Mouse (Mus musculus): ENCODE measurements around the gene Pcx. TPM values are rescaled to one million over a fixed set of nuclear protein-coding genes. Genes with fewer than 3 reads are reported as not detected.

The Pcx gene
- polyA plus RNA-seq, 1 experiment from 2014 or later: 24.8 TPM

DNA sequence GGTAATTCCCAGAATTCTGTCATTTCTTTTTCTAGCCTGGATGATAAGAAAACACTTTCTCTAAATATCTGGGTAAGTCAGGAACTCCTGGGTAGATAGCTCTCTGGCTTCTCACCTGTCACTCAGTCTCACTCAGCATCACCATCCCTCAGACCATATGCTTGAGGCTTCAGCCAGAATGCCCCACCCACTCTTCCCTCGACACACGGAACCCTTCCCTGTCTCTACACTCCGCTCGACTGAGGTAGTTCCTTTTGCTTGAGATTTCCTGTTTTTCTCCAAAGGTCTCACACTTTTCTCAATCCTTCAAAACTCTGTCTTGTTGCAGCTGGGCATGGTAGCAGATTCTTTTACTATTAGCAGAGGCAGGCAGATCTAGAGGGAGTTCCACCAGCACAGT is 28.9 kb upstream of the Pcx start:
- Histone ChIP-seq H3K9me3 (replicated peaks) (no peaks in the 10 kb centered on the region), H3K36me3 (no peaks in the 10 kb centered on the region), H3K4me1 (peaks cover 7% of the 10 kb centered on the region), H3K27ac (no peak overlapping the region), H3K27me3 (peaks cover 29% of the 10 kb centered on the region), H3K4me2 (replicated peaks) (no peak overlapping the region), H3K9ac (no peak overlapping the region), H3K4me3 (no peak overlapping the region)
- WGBS: 59% methylated on average over 4 of the region's 4 CpGs
- no peak for ATAC-seq (ENCODE audit: low FRiP score)

GRCm38 (mm10) chr19:4482111-4482859 is 28.0 kb upstream of the Pcx start:
- Histone ChIP-seq H3K4me2 (replicated peaks) (no peak overlapping the region), H3K27me3 (peaks cover 20% of the 10 kb centered on the region), H3K27ac (no peak overlapping the region), H3K9me3 (replicated peaks) (no peaks in the 10 kb centered on the region), H3K4me3 (no peak overlapping the region), H3K9ac (no peak overlapping the region), H3K36me3 (no peaks in the 10 kb centered on the region), H3K4me1 (peaks cover under 1% of the 10 kb centered on the region; the same call in 1 of the 2 replicates)
- no peak for ATAC-seq (ENCODE audit: low FRiP score)
- 84% methylated on average over 3 of the region's 3 CpGs for whole genome bisulfite sequencing

DNA sequence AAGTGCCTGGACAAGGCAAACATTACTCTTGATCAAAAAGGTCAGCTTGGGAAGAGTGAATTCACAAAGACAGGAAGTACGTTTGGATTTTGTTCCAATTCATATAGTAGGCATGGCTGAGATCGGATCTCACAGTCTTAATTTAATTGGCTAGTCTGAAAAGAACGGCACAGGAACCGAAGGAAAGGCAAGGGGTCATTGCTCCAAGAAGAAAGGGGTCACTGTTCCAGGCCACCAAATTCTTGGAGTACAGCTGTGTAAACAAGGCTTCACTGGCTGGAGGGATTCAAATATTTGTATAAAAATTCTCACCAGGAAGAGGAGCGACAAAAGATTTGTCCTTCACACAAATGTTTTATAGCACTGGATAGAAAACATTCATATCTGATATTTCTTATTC is 25.3 kb upstream of the Pcx start:
- Histone ChIP-seq H3K27me3 (0 out of 2 replicates have a peak, but pooled peaks cover 2% of the 10 kb centered on the region), H3K4me1 (no peaks in the 10 kb centered on the region), H3K4me3 (no peak overlapping the region), H3K27ac (no peak overlapping the region), H3K9me3 (replicated peaks) (no peaks in the 10 kb centered on the region), H3K36me3 (no peaks in the 10 kb centered on the region), H3K9ac (no peak overlapping the region), H3K4me2 (replicated peaks) (no peak overlapping the region)
- 45% methylated on average over 5 of the region's 5 CpGs for WGBS
- ATAC-seq (ENCODE audit: low FRiP score): no peak

- no peak overlapping the region for H3K4me2 ChIP-seq (replicated peaks)
- no peak overlapping the region for H3K9ac ChIP-seq
- H3K27me3 ChIP-seq: no peaks in the 10 kb centered on the region
- WGBS: 64% methylated on average over 2 of the region's 2 CpGs
- no peak overlapping the region for H3K4me3 ChIP-seq
- H3K9me3 ChIP-seq (replicated peaks): no peaks in the 10 kb centered on the region
- no peaks in the 10 kb centered on the region for H3K36me3 ChIP-seq
- 0 out of 2 replicates have a peak, but pooled peaks cover 1% of the 10 kb centered on the region for H3K4me1 ChIP-seq
- no peak overlapping the region for H3K27ac ChIP-seq
- no peak for ATAC-seq (ENCODE audit: low FRiP score)
Measured at GRCm38 (mm10) chr19:4487877-4488276, 22.4 kb upstream of the Pcx start.

- H3K4me3 ChIP-seq: no peak overlapping the region
- ATAC-seq (ENCODE audit: low FRiP score): no peak
- no peaks in the 10 kb centered on the region for H3K9me3 ChIP-seq (replicated peaks)
- no peaks in the 10 kb centered on the region for H3K27me3 ChIP-seq
- H3K36me3 ChIP-seq: no peaks in the 10 kb centered on the region
- no peak overlapping the region for H3K27ac ChIP-seq
- no peak overlapping the region for H3K4me2 ChIP-seq (replicated peaks)
- 65% methylated on average over 10 of the region's 10 CpGs for WGBS
- 0 out of 2 replicates have a peak, but pooled peaks cover 3% of the 10 kb centered on the region for H3K4me1 ChIP-seq
- no peak overlapping the region for H3K9ac ChIP-seq
Measured at GRCm38 (mm10) chr19:4491080-4491695, 19.1 kb upstream of the Pcx start.

- WGBS: 56% methylated on average over 9 of the region's 9 CpGs
- no peak overlapping the region for H3K4me3 ChIP-seq
- H3K4me2 ChIP-seq (replicated peaks): no peak overlapping the region
- no peaks in the 10 kb centered on the region for H3K36me3 ChIP-seq
- peaks cover 5% of the 10 kb centered on the region for H3K4me1 ChIP-seq
- no peak overlapping the region for H3K9ac ChIP-seq
- no peak for ATAC-seq (ENCODE audit: low FRiP score)
- no peaks in the 10 kb centered on the region for H3K27me3 ChIP-seq
- H3K27ac ChIP-seq: no peak overlapping the region
- no peaks in the 10 kb centered on the region for H3K9me3 ChIP-seq (replicated peaks)
Measured at GRCm38 (mm10) chr19:4492526-4493296, 17.6 kb upstream of the Pcx start.

- Histone ChIP-seq H3K36me3 (no peaks in the 10 kb centered on the region), H3K9me3 (replicated peaks) (no peaks in the 10 kb centered on the region), H3K4me3 (no peak overlapping the region), H3K4me1 (peaks cover 11% of the 10 kb centered on the region), H3K27ac (no peak overlapping the region), H3K27me3 (no peaks in the 10 kb centered on the region; the same call in 1 of the 2 replicates), H3K4me2 (replicated peaks) (no peak overlapping the region), H3K9ac (no peak overlapping the region)
- WGBS: 79% methylated on average over 7 of the region's 7 CpGs
- ATAC-seq (ENCODE audit: low FRiP score): no peak
Measured at GRCm38 (mm10) chr19:4494707-4495106, 15.6 kb upstream of the Pcx start.

DNA sequence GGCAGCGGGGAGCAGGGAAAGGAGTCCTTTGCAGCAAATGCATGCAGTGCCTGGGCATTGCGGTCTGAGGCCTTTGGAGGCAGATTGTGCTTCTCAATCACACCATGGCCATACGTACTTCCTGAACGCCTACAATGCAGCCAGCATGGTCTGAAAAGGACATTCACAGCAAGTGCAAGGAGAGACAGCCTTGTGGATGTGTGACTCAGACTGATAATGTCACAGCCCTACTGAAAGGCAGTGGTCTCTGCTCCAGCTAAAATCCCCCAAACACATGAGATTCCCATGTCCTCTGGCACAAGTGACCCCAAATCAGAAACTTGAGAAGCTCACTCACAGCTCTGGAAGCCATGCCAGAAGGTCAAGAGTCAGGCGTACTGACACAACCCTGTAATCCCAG is 14.5 kb upstream of the Pcx start:
- Histone ChIP-seq H3K27me3 (no peaks in the 10 kb centered on the region; the same call in 1 of the 2 replicates), H3K9me3 (replicated peaks) (no peaks in the 10 kb centered on the region), H3K4me3 (no peak overlapping the region), H3K4me1 (peaks cover 11% of the 10 kb centered on the region), H3K4me2 (replicated peaks) (no peak overlapping the region), H3K27ac (no peak overlapping the region), H3K9ac (no peak overlapping the region), H3K36me3 (no peaks in the 10 kb centered on the region)
- WGBS: 83% methylated on average over 5 of the region's 5 CpGs
- ATAC-seq (ENCODE audit: low FRiP score): no peak

DNA sequence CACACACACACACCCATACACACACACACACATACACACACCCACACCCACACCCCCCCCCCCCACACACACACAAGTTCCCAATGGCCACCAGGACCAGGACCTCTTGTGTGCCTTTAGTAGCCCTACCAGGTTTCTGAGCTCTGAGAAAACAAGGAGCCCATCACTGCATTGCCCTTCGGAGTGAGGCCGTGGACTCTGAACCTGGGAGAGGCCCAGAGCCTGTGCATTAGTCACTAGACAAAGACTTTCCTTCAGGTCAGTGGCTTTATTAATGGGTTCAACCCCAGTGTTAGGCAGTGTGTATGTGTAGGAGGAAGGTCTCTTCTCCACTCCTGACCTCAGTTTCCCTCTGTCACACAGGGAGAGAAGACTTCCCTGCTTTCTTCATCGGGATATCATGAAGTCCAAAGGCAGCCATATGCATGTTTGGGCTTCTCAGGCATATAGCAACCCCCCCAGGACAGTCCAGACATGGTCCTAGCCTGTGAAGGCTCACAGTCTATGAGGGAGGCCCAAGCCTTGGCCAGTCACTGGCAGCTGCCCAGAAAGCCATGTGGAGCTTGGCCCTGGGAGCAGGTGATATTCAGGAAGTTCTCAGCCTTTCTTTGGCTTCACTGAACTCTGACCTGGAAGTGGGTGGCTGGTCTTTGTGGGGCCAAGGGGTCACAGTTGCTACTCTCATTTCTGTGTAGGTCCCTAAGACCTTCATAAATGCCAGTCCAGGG is 13.6 kb upstream of the Pcx start:
- Histone ChIP-seq H3K4me3 (no peak overlapping the region), H3K27ac (no peak overlapping the region), H3K36me3 (no peaks in the 10 kb centered on the region), H3K4me2 (replicated peaks) (no peak overlapping the region), H3K9ac (0 out of 2 replicates have a peak overlapping the region, but pooled peaks have one; percentile 9), H3K4me1 (peaks cover 11% of the 10 kb centered on the region), H3K9me3 (replicated peaks) (no peaks in the 10 kb centered on the region), H3K27me3 (no peaks in the 10 kb centered on the region; the same call in 1 of the 2 replicates)
- no peak for ATAC-seq (ENCODE audit: low FRiP score)
- 77% methylated on average over 3 of the region's 3 CpGs for WGBS

DNA sequence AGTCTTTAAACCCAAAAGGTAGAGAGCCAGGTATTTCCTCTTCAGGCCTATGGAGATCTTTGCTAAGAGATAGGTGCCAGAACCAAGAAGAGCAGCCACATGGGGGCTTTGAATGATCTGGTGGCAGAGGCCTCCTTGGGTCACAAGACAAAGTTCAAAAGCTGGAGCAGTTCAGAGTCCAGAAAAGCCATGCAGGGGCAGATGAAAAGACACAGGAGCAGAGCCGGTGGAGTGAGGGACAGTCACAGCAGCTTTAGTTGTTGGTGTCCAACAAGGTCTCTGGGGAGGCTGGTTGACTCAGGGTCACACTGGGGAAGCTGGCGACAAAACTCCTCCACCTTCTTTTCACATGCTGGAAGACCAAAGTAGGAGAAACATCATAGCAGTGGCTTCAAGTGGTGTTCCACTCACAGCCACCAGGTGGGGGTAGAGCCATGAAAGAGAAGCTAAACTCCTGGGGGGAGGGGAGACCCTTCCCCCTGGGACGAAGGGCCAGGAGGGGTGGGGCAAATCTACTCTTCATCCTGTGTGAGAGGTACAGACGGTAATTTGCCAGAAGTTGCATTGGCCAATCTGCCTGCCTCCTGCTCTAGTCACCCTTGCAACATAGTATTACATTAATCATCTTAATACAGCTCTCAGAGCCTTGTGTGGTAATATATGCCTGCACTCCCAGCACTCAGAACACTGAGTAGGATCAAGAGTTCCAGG is 12.9 kb upstream of the Pcx start:
- Histone ChIP-seq H3K9me3 (replicated peaks) (no peaks in the 10 kb centered on the region), H3K4me1 (peaks cover 11% of the 10 kb centered on the region), H3K4me3 (no peak overlapping the region), H3K4me2 (replicated peaks) (peak overlapping the region; percentile 13; the same call in 1 of the 2 replicates), H3K27ac (no peak overlapping the region), H3K27me3 (no peaks in the 10 kb centered on the region; the same call in 1 of the 2 replicates), H3K9ac (peak overlapping the region; percentile 9; the same call in 1 of the 2 replicates), H3K36me3 (no peaks in the 10 kb centered on the region)
- ATAC-seq (ENCODE audit: low FRiP score): peak; percentile 60
- 6% methylated on average over 4 of the region's 4 CpGs for WGBS

Measured in hindbrain, embryonic 12.5 days (tissue).